Mouse (Mus musculus) embryonic stem cell, embryonic (primary cell): ENCODE measurements around the gene Gpr68.

Source experiments
- CTCF ChIA-PET, 4 experiments: fragments of 300-600 bp in 2 of 4; fragments of 350-600 bp in 2 of 4; sonication (Branson Sonifier 250); formaldehyde crosslinking; loops; one replicate each; lab custom pipeline; 2022; ENCODE audit warnings: inconsistent platforms in 2 of 4; lab: Charles Lee
- POLR2A ChIA-PET, 4 experiments: fragments of 300-600 bp in 2 of 4; fragments of 350-600 bp in 2 of 4; sonication (Branson Sonifier 250); formaldehyde crosslinking; loops; one replicate each; lab custom pipeline; 2022; ENCODE audit warnings: antibody characterized with exemption in 4 of 4, inconsistent platforms in 1 of 4; lab: Charles Lee

Gene Gpr68

DNA sequence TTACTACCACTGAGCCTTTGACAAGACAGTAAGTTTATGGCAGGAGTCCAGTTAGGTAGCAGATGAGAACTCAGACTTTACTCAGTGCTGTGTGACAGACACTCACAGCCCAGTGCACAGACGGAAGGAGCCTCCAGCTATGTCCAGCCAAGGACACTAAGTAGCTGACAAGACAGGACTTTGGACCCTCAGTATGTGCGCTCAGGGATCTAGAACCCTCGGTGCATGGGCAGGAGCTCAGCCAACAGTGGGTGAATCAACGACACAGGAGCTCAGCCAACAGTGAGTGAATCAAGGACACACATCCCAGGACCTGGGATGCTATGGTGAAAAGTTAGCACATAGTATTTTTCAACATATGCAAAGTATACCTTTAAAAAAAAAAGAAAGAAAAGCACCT, 28.7 kb upstream of the Gpr68 start:
- CTCF ChIA-PET = interaction anchor here (0.6 to 6.3 kb wide), 26 partner anchors 8 to 671 kb away, joined by 3 to 36 read pairs (median 4); partner anchors contain the start of gene Ccdc88c (in 3 of the 4)
- POLR2A ChIA-PET = interaction anchor here in 2 of 4 experiments (1.1 to 2.3 kb wide), 7 partner anchors 10 to 93 kb away, joined by 3 to 10 read pairs (median 6); partner anchors contain the start of gene Ccdc88c (in 1 of the 2)

DNA sequence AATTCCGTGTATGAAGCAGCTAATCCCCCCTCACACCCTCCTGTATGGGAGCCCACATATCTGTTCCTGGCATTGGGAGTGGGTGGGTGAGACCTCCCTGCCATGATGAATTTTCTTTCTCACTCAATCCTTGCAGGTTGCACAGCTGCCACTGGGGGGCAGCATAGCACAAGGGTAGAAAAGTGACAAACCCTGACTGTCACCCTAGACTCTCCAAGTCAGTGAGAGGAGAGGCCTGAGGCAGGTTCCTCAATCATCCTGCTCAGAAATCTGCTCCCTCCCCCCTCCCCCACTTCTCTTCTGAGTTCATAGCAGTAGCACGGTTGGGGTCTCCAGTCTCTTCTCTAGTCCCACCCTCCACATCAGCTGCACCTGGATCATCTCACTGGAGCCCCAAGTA, 28.1 kb upstream of the Gpr68 start:
- ChIA-PET POLR2A (interaction anchor here in 3 of 4 experiments (0.6 to 2.3 kb wide), 12 partner anchors 8 to 105 kb away, joined by 3 to 10 read pairs (median 4); partner anchors contain the start of gene Ccdc88c (in 1 of the 3)), CTCF (interaction anchor here (0.5 to 6.3 kb wide), 23 partner anchors 9 to 457 kb away, joined by 3 to 36 read pairs (median 4); partner anchors contain the start of gene Ccdc88c (in 3 of the 4))

GRCm38 (mm10) chr12:100934796-100935195, 26.8 kb upstream of the Gpr68 start:
- POLR2A ChIA-PET = interaction anchor here (0.7 to 3.0 kb wide), 10 partner anchors 8 to 106 kb away, joined by 3 to 12 read pairs (median 3); partner anchors contain the start of gene Ccdc88c (in 1 of the 4)
- CTCF ChIA-PET = interaction anchor here (0.6 to 6.3 kb wide), 12 partner anchors 8 to 1922 kb away, joined by 3 to 36 read pairs (median 6); partner anchors contain the start of gene Ccdc88c (in 2 of the 4)

DNA sequence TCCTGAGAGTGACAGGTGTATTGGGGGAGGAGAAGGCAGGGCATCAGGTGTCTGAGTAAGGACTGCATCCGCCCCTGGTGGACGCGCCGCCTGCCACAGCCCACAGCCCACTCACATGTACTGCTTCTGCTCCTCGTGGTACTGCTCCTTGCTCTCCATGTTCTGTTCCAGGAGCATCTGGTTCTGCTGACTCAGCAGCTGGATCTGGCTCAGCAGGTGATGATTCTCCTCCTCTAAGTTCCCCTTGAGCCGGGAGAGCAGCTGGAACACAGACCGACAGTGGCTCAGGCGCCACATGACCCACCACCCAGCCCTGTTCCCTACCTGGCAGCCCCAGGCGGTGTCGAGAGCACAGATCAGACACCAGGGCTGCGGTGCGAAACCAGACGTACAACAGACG, 23.7 kb upstream of the Gpr68 start:
- CTCF ChIA-PET = interaction anchor here (0.7 to 6.3 kb wide), 9 partner anchors 12 to 98 kb away, joined by 3 to 36 read pairs (median 4); partner anchors contain the start of genes Ccdc88c (in 2 of the 4) and Gpr68 (in 1 of the 4)
- POLR2A ChIA-PET = interaction anchor here in 2 of 4 experiments (0.7 to 3.0 kb wide), 7 partner anchors 8 to 72 kb away, joined by 3 to 12 read pairs (median 4); no protein-coding TSS in a partner anchor

DNA sequence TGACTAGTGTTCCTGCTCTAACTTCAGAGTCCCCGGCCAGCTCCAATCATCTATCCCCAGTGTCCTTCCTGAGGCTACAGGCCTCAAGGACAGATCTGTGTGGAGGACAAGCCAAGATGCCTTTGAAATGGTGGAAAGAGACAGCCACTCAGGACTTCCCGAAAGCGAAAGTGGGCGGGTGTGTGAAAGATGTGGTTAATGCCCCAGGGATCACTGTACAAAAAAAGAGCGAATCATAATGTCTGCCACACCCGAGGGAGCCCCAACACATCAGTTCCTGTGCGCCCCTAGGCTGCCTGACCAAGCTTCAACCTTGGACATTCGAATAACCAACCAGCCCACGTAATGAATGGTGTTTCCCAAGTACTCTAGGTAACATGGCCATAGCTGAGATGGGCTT, 20.3 kb upstream of the Gpr68 start:
- ChIA-PET POLR2A (interaction anchor here in 1 of 4 experiments (0.6 to 2.7 kb wide), 9 partner anchors 11 to 1061 kb away, joined by 3 to 13 read pairs (median 3); partner anchors contain the start of genes Ccdc88c and Gpr68), CTCF (interaction anchor here (0.6 to 4.7 kb wide), 13 partner anchors 9 to 405 kb away, joined by 3 to 32 read pairs (median 5); partner anchors contain the start of gene Ccdc88c (in 2 of the 4))

GRCm38 (mm10) chr12:100925644-100926619, 17.9 kb upstream of the Gpr68 start:
- ChIA-PET POLR2A (interaction anchor here in 3 of 4 experiments (0.6 to 2.7 kb wide), 7 partner anchors 7 to 197 kb away, joined by 3 to 13 read pairs (median 3); no protein-coding TSS in a partner anchor), CTCF (interaction anchor here (0.5 to 4.7 kb wide), 16 partner anchors 10 to 708 kb away, joined by 3 to 32 read pairs (median 6); partner anchors contain the start of genes Ccdc88c (in 1 of the 4) and Gpr68 (in 1 of the 4))

- POLR2A ChIA-PET = interaction anchor here in 1 of 4 experiments (0.6 kb wide), 1 partner anchor 91 kb away, joined by 3 read pairs; no protein-coding TSS in a partner anchor
- CTCF ChIA-PET = interaction anchor here in 2 of 4 experiments (1.1 to 4.7 kb wide), 4 partner anchors 28 to 76 kb away, joined by 3 to 32 read pairs (median 9); no protein-coding TSS in a partner anchor
These were observed 16.8 kb upstream of the Gpr68 start for GRCm38 (mm10) chr12:100924646-100925339.

DNA sequence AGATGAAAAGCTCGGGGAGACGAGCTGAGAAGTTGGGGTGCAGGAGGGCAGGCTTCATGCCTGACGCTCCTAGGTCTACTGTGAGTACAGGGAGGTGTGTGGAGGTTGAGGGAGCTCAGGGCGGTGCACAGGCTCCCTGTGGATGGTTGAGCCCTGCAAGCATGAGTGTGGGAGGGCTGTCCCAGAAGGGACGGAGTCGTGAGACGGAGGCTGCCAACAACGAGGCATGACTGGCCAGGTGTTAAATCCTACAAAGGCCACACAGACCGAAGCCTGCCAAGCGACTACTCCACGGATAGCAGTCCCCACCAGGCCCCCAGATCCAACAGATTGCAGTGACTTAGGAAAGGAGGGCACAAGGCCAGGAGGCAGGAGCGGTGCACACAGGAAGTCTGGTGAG, 2.7 kb upstream of the Gpr68 start:
- ChIA-PET POLR2A (interaction anchor here (0.5 to 1.6 kb wide), 10 partner anchors 10 to 114 kb away, joined by 3 to 6 read pairs (median 3); no protein-coding TSS in a partner anchor), CTCF (interaction anchor here in 3 of 4 experiments (0.5 to 1.6 kb wide), 5 partner anchors 12 to 779 kb away, joined by 3 to 4 read pairs (median 3); no protein-coding TSS in a partner anchor)

DNA sequence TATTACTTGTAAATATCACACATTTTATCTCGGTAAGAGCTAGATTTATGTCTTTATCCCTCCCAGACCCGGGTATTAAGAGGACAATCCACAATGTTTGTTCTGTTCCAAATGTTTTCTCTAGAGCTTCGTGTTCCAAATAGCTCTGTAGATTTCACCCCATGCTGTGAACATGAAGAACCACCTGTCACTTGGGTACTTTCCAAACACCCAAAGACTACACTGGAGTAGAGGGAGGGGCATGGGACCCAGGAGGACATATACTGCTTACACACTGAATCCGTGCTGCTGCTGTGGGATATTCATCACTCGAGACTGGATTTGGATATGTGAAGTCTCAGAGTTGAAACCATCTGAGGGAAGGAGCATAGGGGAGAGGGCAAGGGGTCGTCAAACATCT, 1.8 kb upstream of the Gpr68 start:
- CTCF ChIA-PET = interaction anchor here in 1 of 4 experiments (1.3 to 2.7 kb wide), 3 partner anchors 11 to 60 kb away, joined by 3 to 7 read pairs (median 4); no protein-coding TSS in a partner anchor

GRCm38 (mm10) chr12:100908298-100909034, 468 bp upstream of the Gpr68 start:
- CTCF ChIA-PET = interaction anchor here (0.5 to 2.7 kb wide), 10 partner anchors 14 to 121 kb away, joined by 3 to 8 read pairs (median 3); no protein-coding TSS in a partner anchor
- POLR2A ChIA-PET = interaction anchor here (0.6 to 3.2 kb wide), 24 partner anchors 10 to 301 kb away, joined by 3 to 13 read pairs (median 4); no protein-coding TSS in a partner anchor

More for the DNA sequence above, 1.8 kb upstream of the Gpr68 start:
- POLR2A ChIA-PET = interaction anchor here in 3 of 4 experiments (0.5 to 3.2 kb wide), 9 partner anchors 12 to 179 kb away, joined by 3 to 10 read pairs (median 3); no protein-coding TSS in a partner anchor

DNA sequence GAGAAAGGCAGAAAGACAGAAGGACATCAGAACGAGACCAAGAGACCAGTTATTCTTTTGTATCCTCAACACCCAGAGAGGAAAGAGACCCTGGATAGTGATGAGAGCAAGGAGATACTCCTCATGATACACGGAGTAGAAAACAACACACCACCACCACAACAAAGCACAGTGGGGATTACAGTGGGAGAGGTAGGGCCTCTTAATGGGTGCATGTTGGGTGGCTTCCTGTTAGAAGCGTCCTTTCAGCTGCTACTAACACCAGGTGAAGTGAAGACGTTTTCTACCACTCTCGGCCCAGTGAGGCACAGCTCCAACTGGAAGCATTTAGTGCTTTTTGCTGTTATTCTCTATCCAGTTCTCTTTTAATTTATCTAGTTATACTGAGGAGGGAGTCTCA, 1.1 kb downstream of the Gpr68 start:
- ChIA-PET POLR2A (interaction anchor here in 2 of 4 experiments (1.0 to 3.2 kb wide), 6 partner anchors 12 to 57 kb away, joined by 3 to 11 read pairs (median 8); no protein-coding TSS in a partner anchor), CTCF (interaction anchor here in 1 of 4 experiments (2.0 kb wide), 1 partner anchor 45 kb away, joined by 8 read pairs; no protein-coding TSS in a partner anchor)

DNA sequence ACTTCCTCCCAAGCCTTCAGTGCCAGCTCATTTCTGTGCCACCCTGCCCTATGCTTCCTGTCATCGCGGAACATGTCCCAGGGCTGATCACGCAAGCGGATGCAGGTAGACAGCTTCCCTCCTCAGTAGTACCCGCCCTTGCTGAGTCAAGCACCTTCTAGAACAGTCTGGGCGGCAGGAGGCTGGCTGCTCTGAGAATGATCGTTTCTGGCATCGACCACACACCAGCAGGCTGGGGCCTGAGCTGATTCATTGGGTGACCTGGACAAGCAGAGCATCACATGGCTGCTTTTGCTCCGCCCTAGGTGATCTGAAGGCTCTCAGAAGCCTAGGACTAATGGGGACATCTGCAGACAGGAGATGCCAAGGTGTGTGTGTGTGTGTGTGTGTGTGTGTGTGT, 4.2 kb downstream of the Gpr68 start:
- ChIA-PET POLR2A (interaction anchor here in 1 of 4 experiments (1.7 kb wide), 1 partner anchor 28 kb away, joined by 3 read pairs; no protein-coding TSS in a partner anchor), CTCF (interaction anchor here in 3 of 4 experiments (0.6 to 0.8 kb wide), 3 partner anchors 54 to 162 kb away, joined by 3 to 12 read pairs (median 4); no protein-coding TSS in a partner anchor)

GRCm38 (mm10) chr12:100901386-100901785, 6.6 kb downstream of the Gpr68 start:
- CTCF ChIA-PET = interaction anchor here in 3 of 4 experiments (0.6 to 1.7 kb wide), 6 partner anchors 10 to 60 kb away, joined by 3 to 5 read pairs (median 4); no protein-coding TSS in a partner anchor
- POLR2A ChIA-PET = interaction anchor here in 3 of 4 experiments (0.6 to 1.9 kb wide), 11 partner anchors 9 to 1119 kb away, joined by 3 to 4 read pairs (median 3); partner anchors contain the start of gene Cpsf2 (in 1 of the 3)

- POLR2A ChIA-PET = interaction anchor here in 3 of 4 experiments (0.6 to 1.3 kb wide), 8 partner anchors 10 to 1119 kb away, joined by 3 to 4 read pairs (median 3); partner anchors contain the start of gene Cpsf2 (in 1 of the 3)
- CTCF ChIA-PET = interaction anchor here in 3 of 4 experiments (0.5 to 1.7 kb wide), 6 partner anchors 26 to 128 kb away, joined by 3 to 7 read pairs (median 4); no protein-coding TSS in a partner anchor
These were observed 7.1 kb downstream of the Gpr68 start for GRCm38 (mm10) chr12:100900901-100901300.

- ChIA-PET CTCF (interaction anchor here in 2 of 4 experiments (0.9 to 2.8 kb wide), 2 partner anchors 11 to 50 kb away, joined by 3 to 8 read pairs; no protein-coding TSS in a partner anchor), POLR2A (interaction anchor here in 3 of 4 experiments (0.6 to 1.4 kb wide), 6 partner anchors 11 to 757 kb away, joined by 3 to 4 read pairs (median 4); no protein-coding TSS in a partner anchor)
These were observed 8.8 kb downstream of the Gpr68 start for GRCm38 (mm10) chr12:100899111-100899640.
